Mouse (Mus musculus) ES-E14 (cell line): ENCODE measurements at regions not wholly inside any gene's neighbourhood (a gene's known extent, or its start where the extent isn't known, plus 50 kb on each side); places are given as distances from the start of the nearest gene placed in this dataset.

ENCODE experiments used
- CHD2 ChIP-seq: IDR thresholded peaks from 2 replicates; pipeline ENCODE4 v1.6.1; 2014; ENCODE audit warnings: mild to moderate bottlenecking, low read depth, low read length, inconsistent platforms
- HCFC1 ChIP-seq: IDR thresholded peaks from 2 replicates; pipeline ENCODE4 v1.6.1; 2012; ENCODE audit warnings: low read length, inconsistent platforms, borderline replicate concordance; ENCODE audit not compliant: insufficient read depth
- MAFK ChIP-seq: IDR thresholded peaks from 2 replicates; pipeline ENCODE4 v1.6.1; 2014; ENCODE audit warnings: mild to moderate bottlenecking, low read depth, low read length, inconsistent platforms; ENCODE audit not compliant: insufficient read depth
- ZC3H11A ChIP-seq: IDR thresholded peaks from 2 replicates; pipeline ENCODE4 v1.6.1; 2012; ENCODE audit warnings: low read depth, mild to moderate bottlenecking, inconsistent platforms, low read length, borderline replicate concordance
- ZNF384 ChIP-seq: IDR thresholded peaks from 2 replicates; pipeline ENCODE4 v1.6.1; 2012; ENCODE audit warnings: low read depth, low read length, inconsistent platforms

GRCm38 (mm10) chr15:16492871-16493270, 235.7 kb upstream of the Cdh9 start:
- TF ChIP-seq ZC3H11A (no peak), ZNF384 (no peak), HCFC1 (no peak), CHD2 (no peak), MAFK (no peak)
